Mouse (Mus musculus) 416B (cell line): ENCODE results near the gene Klrb1.
"Not testable (repeated sequence)": the region's sequence is repeated elsewhere in the genome, so short reads cannot be mapped to it uniquely, and the experiment has no call there.

Source experiments
- DNase-seq: peaks from one replicate; pipeline ENCODE4 v3.0.0; 2011; ENCODE audit warnings: low read depth

Gene Klrb1

DNA sequence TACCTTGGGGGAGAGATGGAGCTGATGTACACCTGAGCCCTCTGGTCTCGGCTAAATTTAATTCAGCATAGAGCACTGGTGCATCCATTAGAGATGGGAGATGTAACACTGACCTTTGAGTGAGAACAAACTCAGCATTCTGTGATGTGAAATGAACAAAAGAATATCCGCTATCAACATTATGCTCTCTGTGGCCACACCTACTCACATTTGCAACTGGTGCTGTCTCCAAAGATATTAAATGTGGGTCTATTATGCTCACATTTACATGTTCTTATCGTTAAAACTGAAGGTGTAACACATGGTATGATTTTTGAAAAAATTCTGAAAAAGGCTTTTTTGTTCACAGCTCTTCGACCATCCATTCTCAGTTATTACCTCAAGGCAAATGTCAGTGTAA, at the start of gene Klrb1:
TSS of gene Klrb1 (minus strand) at position 101 of the 400 bp plus-strand sequence.
- DNase-seq = no peak

DNA sequence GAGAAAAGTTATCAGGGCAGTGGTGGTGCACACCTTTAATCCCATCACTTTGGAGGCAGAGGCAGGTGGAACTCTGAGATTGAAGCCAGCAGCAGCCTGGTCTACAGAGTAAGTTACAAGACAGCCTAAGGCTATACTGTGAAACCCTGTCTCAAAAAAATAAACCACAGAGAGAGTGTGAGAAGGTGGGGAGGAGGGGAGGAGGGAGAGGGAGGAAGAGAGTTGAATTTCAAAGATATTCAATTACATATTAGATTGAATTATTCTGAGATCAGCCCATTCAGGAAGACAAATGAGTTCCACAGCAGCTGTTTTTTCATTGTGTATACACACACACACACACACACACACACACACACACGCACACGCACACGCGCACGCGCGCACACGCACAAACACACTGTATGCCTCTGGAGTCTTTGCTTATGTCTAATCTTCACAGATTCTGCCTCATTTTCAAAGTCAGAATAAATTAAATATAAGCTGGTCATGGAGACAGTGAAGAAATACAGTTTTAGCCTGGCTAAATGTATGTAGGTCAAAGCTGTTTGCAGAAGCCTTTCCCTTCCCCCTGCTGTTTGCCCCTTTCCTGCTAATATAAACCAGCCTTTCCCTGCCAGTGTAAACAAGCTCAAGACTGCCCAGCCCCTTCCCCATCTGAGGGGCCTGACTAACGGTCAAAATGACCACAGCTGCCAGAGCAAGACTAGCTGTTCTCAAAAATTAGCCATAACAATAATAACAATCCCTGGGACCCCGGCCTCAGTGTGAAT, 46.8 kb upstream of the Klrb1 start:
- DNase-seq = peak; percentile 34

DNA sequence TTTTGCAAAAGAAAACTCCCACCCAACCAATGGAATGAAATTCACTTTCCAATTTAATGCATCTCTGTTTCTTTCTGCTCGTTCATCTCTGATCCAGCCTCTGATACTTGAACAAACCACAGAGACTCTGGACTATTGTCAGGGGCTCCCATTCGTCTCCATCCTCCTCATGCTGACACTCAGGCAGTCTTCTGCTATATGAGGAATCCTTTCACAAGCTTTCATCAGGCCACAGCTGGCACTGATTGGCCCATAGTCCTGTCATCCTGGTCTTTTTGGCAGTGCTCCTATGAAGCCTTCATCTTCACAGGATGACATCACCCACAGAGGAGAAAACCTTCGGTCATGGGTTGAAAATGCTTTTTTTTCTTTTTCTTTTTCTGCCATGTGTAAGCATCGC, 45.2 kb upstream of the Klrb1 start:
- DNase-seq = peak; percentile 14

DNA sequence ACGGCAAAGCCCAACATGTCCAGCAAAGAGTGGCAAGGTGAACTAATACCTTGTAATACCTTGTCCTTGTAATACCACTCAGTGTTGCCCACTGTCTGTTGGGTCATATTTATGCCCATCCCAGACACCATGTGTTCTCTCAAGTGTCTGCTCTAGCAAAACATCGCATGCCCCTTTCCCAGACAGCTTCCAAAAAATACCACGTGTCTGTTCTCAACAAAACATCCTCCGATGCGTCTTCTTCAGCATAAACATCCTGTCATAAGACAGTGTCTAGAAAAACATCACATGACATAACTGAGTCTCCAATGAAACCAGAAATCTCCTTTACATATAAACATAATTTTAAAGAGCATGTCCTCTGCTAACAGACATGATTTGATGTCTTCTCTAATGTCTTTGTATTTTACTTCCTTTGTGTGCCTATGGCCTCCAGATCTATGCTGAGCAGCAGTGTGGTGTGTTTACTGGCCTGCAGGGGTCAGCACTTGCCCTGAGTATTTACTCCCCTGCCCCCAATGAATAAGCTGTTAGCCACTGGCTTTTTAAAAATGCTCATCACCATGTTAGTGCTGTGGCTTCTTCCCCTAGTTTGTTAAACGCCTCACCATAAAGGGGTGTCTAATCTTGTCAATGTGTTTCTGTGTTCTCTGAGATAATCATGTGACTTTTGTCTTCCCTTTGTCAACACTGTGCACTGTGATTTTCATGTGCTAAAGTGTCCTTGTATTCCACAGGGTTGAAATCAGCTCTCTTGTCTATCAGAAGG, 43.8 kb upstream of the Klrb1 start:
- DNase-seq = peak; percentile 90

DNA sequence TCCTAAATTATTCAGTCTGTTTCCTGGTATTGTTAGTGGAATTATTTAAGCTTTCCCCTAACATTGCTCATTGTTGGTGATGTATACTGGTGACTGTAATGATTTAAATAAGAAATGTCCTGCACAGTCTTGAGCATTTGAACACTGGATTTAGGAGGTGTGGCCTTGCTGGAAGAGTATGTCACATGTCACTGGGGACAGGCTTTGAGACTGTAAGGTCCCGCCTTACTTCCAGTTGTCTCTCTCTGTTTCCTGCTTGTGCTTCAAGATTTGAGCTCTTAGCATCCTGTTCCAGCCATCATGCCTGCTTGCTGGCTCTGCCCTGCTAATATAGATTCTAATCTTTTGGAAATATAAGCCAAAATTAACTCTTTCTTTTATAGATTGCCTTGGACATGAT, 42.4 kb upstream of the Klrb1 start:
- peak; percentile 83 for DNase-seq

DNA sequence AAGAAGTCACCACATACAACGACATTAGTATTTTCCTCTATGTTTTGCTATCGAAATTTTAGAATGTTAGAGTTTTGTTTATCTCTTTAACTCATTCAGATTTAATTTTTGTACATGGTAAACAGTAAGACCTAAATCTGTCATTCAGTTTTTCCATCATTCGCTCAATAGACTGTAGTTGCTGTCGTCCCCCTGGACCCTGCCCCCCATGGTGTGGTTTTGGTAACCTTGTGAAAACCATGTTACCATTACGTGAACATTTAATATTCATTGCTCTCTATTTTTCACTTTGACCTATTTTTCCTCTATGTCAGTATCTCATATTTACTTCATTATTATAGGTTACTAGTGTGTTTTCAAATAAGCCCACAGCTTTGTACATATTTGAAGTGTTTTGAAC, 41.7 kb upstream of the Klrb1 start:
- DNase-seq = no peak

DNA sequence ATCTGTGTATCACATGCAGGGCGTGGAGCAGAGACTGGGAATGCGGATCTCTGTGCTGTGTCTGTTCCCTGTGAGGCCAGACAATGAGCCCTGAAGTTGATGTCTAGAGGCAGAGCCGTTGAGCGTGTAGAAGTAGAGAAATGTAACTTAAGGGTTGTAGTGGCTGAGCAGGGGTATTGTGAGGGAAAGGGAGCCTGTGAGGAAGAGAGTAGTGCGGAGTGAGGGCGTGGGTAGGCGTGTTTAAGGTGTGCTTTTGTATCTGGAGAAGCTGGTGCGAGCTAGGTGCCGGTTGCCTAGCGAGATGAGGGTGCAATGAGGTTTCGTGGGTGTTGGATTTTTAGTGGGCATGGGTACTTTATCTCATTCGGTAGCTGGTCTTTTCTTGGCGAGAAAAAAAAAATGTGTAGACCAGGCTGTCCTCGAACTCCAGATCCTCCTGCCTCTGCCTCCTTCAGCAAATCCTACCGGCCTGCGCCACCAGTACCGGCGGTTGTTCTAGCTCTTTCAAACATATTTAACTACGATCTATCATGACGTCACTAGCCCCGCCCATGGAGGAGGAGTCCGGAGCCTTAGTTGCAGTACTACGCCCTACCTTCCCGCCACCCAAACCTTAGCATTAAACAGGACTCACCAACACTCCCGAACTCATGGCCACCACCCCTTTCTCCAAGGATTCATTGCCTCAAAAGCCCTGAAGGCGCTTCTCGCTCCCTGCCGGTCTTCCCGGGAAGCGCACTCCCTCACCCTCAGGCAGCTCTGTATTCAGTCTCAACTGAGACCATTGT, 41.1 kb upstream of the Klrb1 start:
- DNase-seq = peak; percentile 99

DNA sequence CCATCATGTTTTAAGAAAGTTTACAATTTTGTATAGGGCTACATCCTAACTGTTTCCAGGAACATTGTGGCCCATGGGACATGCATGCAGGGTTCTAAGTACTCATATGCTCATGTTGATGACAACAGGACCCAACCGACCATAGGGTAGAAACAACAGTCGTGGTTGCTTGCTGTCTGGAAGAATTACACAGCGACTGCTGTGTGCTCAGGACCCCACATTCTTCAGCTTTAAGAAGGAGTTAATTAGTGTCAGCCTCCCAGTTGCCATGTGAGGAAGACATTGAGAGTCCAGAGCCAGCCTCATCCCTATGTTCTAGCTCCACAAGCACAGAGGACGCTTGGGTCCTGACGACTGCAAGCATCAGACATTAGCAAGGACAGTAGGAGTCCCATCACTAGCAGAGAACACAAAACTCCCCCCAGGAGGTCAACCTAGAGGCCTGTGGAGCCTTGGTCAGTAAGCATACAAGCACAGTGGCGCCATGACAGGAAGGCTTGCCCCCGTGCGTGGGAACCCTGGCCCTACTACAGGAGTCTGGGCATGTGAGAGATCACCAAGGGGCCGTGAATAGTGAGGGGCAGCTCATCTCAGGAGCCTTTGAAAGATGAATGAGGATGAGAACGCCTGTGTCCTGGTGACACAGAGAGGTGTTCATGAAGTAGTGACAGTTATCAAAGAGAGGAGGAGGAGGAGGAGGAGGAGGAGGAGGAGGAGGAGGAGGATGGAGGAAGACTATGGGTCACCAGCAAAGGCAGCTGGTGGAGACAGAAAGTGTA, 40.2 kb upstream of the Klrb1 start:
- not testable (repeated sequence) for DNase-seq

DNA sequence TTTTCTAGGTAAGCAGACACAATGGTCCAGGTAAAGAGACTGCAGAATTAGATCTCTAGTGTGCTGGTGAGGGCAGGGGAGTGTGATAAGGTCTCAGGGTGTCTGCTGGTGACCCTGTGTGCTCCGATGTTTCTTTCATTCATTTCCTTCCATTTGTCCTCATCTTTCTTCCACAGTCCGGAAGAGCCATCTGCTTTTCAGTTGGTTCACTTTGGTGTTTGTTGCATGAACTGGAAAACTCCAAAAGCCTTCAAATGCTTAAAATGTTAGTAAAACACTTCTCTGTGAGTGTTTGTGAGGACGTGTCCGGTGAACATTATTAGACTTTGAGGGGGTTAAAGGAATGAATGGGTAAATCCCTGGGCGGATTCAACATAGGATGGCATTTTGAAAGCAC, 38.3 kb upstream of the Klrb1 start:
- no peak for DNase-seq

DNA sequence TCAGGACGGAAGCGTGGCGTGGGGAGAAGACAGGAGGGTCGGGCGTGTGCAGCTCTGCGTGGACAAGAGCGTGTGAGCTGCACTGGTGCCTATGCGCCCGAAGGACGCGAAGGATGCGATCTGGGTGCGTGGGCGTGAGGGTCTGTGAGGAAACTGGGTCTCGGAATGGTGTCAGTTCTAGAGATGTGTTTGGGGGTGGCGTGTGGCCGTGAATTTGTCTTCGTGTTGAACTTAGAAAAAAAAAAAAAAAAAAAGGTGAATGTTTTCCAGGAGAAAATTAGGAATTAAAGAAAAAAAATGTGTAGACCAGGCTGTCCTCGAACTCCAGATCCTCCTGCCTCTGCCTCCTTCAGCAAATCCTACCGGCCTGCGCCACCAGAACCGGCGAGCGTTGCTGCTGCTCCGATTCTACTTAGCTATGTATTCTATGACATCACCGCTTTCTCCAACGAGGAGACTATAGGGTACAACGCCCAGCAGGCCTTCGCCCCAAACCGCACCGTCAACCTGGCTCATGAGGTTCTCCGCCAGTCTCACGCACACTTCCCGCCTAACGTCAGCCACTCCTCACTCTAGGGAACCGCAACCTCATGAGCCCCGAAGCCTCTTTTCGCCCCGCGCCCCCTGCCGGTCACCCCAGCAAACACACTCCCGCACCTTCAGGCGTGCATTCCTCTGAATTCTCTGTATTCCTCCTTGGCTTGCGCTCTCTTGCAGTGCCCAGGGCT, 37.7 kb upstream of the Klrb1 start:
- peak; percentile 89 for DNase-seq

DNA sequence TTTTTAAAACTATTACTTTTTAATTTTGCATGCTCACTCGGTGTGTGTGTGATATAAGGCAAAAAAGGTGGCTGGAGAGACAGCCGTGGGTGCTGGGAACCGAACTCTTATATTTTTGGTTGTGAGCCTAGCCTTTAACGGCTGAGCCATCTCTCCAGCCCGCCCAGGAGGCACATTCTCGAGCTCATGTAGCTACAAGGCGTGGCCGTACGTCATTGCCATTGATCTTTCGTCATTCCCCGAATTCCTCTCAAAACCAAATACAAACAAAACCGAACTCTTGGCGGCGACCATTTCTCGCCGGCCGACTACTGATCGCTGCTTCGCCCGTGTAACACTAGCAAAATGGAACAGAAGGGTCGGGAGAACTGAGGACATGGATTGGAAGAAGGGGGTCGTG, 37.2 kb upstream of the Klrb1 start:
- peak; percentile 94 for DNase-seq

DNA sequence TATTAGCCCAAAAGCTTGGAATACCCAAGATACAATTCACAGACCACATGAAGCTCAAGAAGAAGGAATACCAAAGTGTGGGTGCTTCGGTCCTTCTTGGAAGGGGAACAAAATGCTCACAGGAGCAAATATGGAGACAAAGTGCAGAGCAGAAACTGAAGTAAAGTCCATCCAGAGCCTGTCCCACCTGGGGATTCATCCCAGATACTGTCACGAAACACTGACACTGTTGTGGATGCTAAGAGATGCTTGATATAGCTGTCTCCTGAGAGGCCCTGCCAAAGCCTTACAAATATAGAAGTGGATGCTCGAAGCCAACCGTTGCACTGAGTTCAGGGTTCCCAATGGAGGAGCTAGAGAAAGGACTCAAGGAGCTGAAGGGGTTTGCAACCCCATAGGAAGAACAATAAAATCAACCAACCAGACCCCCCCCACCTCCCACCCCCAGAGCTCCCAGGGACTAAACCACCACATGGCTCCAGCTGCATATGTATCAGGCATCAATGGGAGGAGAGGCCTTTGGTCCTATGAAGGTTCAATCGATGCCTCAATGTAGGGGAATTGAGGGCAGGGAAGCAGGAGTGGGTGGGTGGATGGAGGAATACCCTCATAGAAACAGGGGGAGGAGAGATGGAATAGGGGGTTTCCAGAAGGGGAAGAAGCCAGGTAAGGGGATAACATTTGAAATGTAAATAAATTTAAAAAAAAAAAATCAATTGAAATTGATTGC, 36.5 kb upstream of the Klrb1 start:
- DNase-seq = no peak

DNA sequence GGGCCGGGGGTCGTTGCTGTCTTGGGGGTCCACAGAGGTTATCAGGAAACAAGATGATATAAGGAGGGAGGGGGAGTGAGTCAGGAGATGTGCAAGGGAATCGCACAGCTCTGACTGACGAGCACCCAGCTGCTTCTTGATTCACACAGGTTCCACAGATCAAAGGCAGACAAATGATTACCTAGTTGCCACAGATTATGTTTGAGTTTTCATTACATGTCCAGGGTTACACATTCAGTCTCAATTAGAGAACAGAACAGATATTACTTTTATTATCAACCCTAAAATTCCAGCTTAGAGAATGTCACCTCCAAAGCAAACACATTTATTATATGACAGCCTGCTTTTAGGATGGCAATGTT, 32.5 kb upstream of the Klrb1 start:
- DNase-seq = not testable (repeated sequence)

DNA sequence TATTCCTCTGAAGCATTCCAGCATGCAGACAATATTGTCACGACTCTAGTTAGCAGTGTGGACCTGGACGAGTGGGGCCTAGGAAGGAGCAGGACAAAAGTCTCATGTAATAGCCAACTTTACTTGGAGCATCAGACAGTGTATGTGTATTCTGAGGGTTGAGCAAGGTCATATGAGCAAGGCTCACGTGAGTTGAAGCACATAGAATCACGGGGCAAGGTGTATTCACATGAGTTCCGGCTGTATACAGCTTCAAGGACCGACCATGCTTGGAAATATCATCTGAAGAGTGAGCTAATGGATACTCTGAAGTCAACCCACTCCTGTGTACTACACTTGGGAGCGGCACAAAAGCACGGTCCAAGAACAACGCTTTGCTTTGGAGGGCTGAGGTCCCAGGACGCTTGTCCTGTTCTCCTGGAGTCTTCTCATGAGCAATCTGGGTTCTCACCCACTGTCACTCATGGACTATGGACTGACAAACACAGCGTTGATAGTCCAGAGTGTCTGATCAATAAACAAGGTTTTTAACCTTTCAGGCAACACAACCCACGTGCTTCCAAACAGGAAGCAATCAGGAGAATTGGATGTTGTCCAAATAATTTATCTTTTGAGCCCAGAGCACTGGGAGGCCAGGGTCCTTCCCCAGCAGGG, 32.0 kb upstream of the Klrb1 start:
- DNase-seq = not testable (repeated sequence)

DNA sequence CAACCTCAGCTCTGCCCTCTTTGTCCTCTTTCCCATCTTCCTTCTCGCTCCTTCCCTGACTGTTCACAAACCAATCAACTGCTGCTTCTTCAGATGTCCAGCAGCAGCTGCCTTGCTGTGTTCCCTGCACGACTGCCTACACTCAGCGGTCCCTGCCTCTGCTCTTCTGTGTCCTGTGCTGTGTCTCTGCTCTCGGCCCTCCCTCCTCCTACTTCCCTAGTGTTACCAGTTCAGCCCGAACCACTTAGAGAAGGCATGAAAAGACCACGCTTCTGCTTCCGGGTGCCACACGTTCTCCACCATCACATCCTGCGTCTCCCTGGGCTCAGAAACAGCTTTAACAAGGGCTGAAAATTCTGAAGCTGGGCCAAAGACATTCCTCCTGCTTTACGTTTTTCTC, 31.4 kb upstream of the Klrb1 start:
- not testable (repeated sequence) for DNase-seq

DNA sequence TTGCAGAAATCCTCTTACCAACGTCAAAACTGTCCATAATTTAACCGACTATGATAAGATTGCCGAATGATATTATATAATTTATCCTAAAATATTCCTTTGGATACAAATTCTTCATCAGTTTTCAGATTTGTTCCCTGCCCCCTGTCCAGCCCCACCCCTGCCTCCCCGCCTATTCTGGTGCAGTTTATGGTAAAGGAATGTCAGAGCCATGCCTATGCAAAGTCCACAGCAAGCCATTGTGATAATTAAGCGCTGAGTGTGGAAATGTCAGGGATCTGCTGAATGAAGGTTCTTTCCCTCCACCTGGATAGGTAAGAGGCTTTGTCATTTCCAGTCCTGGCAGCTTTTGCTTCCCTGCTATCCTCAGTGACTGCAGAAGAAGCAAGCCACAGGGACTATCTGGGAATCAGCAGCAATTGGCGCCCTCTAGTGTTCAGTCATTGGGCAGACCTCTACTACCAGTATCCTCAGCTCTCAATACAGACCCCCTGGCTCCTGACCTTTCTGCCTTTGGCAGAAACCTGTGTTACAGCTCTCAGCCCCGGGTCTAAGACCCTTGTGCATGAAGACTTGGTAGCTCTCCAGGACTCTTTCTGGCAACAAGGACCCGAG, 30.9 kb upstream of the Klrb1 start:
- DNase-seq = peak; percentile 64

DNA sequence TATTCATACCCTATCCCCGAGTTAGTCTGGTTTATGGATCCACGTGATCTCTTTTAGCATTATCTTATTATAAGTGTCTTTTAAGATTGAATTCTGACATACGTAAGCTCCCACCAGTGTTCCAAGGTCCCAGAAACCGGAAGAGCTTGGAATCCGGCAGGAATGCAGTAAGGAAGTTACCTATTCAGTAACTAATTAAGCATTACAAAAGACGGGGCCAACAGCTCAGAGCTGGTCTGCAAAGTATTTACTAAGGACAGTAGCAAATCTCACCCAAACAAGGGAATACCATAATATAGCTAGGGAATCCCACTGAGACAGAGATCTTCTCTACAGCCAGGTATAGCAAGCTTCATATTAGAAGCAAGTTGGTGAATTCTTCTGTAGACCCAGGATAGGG, 24.1 kb upstream of the Klrb1 start:
- DNase-seq = not testable (repeated sequence)

DNA sequence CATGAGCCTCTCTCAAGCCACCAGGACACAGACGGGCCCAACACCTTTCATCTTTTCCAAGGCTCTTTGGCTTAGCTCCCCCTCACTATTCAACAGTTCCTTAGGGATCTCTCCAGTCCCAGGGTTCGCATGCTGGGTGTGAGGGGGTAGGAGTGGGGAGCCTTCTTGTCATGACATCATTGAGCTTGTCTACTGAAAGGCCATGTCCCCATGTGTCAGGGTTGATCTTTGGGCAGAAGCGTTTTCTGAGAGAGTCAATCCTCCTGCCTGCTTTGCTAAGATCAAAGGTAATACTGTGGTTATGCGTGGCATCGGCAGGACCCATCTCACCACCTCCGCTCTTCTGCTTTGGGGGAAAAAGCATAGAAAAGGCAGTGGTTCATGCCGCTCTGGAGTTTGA, 14.6 kb upstream of the Klrb1 start:
- DNase-seq = no peak

DNA sequence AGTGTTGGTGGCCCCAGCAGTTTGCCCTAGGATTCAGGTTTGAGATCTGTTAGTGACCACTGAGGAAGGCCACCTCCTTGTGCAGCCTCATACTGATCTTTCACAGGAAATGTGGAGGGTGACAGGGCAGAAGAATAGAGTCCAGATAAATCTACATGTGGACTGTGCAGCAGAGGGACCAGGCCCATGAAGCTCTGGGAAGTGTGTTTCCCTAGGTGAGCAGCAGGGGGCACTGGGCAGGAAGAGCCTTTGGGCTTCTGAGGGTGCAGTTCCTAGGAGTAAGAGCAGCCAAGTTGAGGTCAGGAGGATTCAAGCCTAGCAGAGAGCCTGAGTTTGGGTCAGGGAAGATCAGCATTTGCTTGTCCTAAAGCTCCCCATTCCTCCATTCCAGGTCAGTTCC, 13.2 kb upstream of the Klrb1 start:
- DNase-seq = peak; percentile 56

DNA sequence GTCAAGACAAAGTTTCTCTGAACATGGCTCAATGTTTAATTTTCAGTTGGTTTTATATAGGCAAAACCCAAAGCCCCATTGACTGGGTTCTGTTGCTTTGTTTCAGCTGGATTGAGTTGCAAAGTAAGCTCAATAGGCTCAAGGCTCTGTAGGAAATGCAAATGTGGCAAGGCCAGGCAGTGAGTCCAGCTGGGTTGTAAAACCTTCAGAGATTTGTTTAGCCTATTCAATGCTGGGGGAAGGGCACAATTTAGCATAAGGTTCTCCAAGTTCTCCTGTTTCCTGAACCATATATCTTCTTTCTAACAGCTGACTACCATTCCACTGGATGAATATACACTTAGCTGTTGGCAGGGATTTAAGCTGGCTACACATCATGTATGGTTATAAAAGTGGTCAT, 12.0 kb upstream of the Klrb1 start:
- no peak for DNase-seq
